Mouse (Mus musculus) limb, embryonic 14.5 days (tissue): ENCODE results near the gene Ehmt1. TPM values are rescaled to one million over a fixed set of nuclear protein-coding genes. Genes with fewer than 3 reads are reported as not detected.

Experiments used
- ATAC-seq: fragments of 200-750 bp; cut with Nextera tagmentation; 2 replicates; pipeline ENCODE4 v1.8.0; 2017; ENCODE audit warnings: low read depth, moderate number of reproducible peaks, moderate TSS enrichment; ENCODE audit not compliant: low FRiP score
- DNase-seq: peaks from one replicate; pipeline ENCODE4 v3.0.0-alpha.2; 2015; ENCODE audit warnings: low spot score
- H3K27ac ChIP-seq: fragments of 300-500 bp; sonication (generic); replicated peaks from 2 replicates; pipeline ENCODE4 v1.5.1; 2014; ENCODE audit warnings: low read depth, mild to moderate bottlenecking, low read length, moderate library complexity, mixed read lengths
- H3K27me3 ChIP-seq: fragments of 300-500 bp; sonication (generic); 2 replicates; pipeline ENCODE4 v1.6.1; 2014; ENCODE audit warnings: low read length, mixed read lengths; ENCODE audit not compliant: control insufficient read depth, insufficient read depth
- H3K36me3 ChIP-seq: fragments of 300-500 bp; sonication (generic); 2 replicates; pipeline ENCODE4 v1.6.1; 2014; ENCODE audit warnings: mild to moderate bottlenecking, low read length, moderate library complexity, mixed read lengths; ENCODE audit not compliant: control insufficient read depth, insufficient read depth
- H3K4me1 ChIP-seq: fragments of 300-500 bp; sonication (generic); 2 replicates; pipeline ENCODE4 v1.6.1; 2014; ENCODE audit warnings: antibody characterized with exemption, low read length, mixed read lengths; ENCODE audit not compliant: control insufficient read depth, insufficient read depth
- H3K4me2 ChIP-seq: fragments of 300-500 bp; sonication (generic); replicated peaks from 2 replicates; pipeline ENCODE4 v1.6.1; 2014; ENCODE audit warnings: low read depth, mild to moderate bottlenecking, low read length, moderate library complexity; ENCODE audit not compliant: severe bottlenecking
- H3K4me3 ChIP-seq: fragments of 300-500 bp; sonication (generic); replicated peaks from 2 replicates; pipeline ENCODE4 v1.5.1; 2014; ENCODE audit warnings: low read length
- H3K9ac ChIP-seq: fragments of 300-500 bp; sonication (generic); 2 replicates; pipeline ENCODE4 v1.6.1; 2014; ENCODE audit warnings: mild to moderate bottlenecking, low read depth, low read length, moderate library complexity; ENCODE audit not compliant: severe bottlenecking
- H3K9me3 ChIP-seq: fragments of 300-500 bp; sonication (generic); 2 replicates; pipeline ENCODE4 v1.6.1; 2016; ENCODE audit warnings: low read length; ENCODE audit not compliant: control insufficient read depth
- POLR2A ChIP-seq: fragments of 200-500 bp; IDR thresholded peaks from 2 replicates; pipeline ENCODE4 v1.8.0; 2012; ENCODE audit warnings: inconsistent platforms, mild to moderate bottlenecking, moderate library complexity, borderline replicate concordance; ENCODE audit not compliant: insufficient read depth, insufficient read length; ENCODE audit errors: extremely low read depth
- WGBS: fragments of 180-500 bp; shearing (Covaris S2); extraction: QIAGEN DNeasy Blood & Tissue Kit; methylation state at CpG from one replicate; pipeline ENCODE4 v1.1.7; 2014; 5-methylcytosine and 5-hydroxymethylcytosine counted together
- polyA plus RNA-seq, 2 experiments: library from polyadenylated mRNA; depleted of rRNA in 1 of 2; stranded (reverse) in 1 of 2; unstranded in 1 of 2; fragments of >200 nt; fragmentation: Nextera tagmentation in 1 of 2; extraction: Ambion mirVana in 1 of 2; gene quantifications; 2 replicates each; pipeline versions ENCODE4 v1.2.1 to v1.2.3; 2012 to 2014

Ehmt1 gene
- polyA plus RNA-seq, 2 experiments, result 74.6 to 98.3 TPM

DNA sequence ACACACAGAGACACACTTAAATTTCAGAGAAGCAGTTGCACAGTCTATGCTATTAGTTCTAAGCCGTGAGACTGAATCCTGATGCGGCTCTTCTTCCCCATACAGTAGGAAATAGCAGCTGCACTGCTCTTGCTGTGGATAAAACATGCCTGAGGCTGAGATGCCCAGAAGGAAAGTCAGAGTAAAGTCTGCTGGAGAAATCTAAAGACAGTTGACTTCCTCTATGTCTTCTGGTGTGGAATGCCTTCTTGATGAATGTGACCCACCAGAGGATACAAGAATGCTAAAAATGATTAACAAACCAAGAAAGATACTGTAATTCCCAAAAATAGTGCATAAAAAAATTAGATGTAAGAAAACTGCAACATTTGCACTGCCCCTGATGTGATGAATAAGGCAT, 20.1 kb downstream of the Ehmt1 start:
- H3K4me3 ChIP-seq, result no peak overlapping the region
- no peak for TF ChIP-seq POLR2A
- H3K36me3 ChIP-seq, result 0 out of 2 replicates have a peak, but pooled peaks cover 7% of the 10 kb centered on the region
- no peak overlapping the region for H3K27ac ChIP-seq
- no peaks in the 10 kb centered on the region for H3K4me1 ChIP-seq
- ATAC-seq (no peak), DNase-seq (no peak)
- 95% methylated on average over 2 of the region's 2 CpGs for WGBS
- H3K4me2 ChIP-seq, result no peak overlapping the region
- no peak overlapping the region for H3K9ac ChIP-seq
- no peaks in the 10 kb centered on the region for H3K9me3 ChIP-seq
- H3K27me3 ChIP-seq, result no peaks in the 10 kb centered on the region

GRCm38 (mm10) chr2:24896761-24897160, 22.7 kb downstream of the Ehmt1 start:
- H3K27ac ChIP-seq, result no peak overlapping the region
- WGBS, result 75% methylated on average over 4 of the region's 4 CpGs

DNA sequence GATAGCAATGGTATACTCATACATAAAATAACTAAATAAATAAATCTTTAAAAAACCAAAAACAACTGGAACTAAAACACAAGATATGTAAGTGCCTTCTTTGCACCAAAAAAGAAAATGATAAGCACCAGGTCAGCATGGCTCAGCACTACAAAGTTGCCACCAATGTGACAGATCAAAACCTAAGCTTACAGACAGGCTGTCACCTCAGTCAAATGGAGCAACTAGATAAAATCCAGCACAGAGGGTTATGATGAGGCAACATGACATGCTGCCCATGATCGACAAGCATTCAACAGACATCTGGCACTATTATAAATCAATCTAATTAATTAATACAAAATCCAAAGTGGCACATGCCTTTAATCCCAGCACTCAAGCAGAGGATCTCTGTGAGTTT, 25.2 kb downstream of the Ehmt1 start:
- Histone ChIP-seq H3K27me3 (no peaks in the 10 kb centered on the region), H3K9ac (no peak overlapping the region), H3K4me3 (no peak overlapping the region), H3K36me3 (0 out of 2 replicates have a peak, but pooled peaks cover 7% of the 10 kb centered on the region), H3K4me1 (no peaks in the 10 kb centered on the region), H3K9me3 (no peaks in the 10 kb centered on the region), H3K4me2 (no peak overlapping the region), H3K27ac (no peak overlapping the region)
- DNase-seq (no peak), ATAC-seq (no peak)
- no peak for TF ChIP-seq POLR2A
- 91% methylated on average over 1 of the region's 1 CpGs for WGBS

More at GRCm38 (mm10) chr2:24896761-24897160, 22.7 kb downstream of the Ehmt1 start:
- no peak overlapping the region for H3K4me2 ChIP-seq
- H3K27me3 ChIP-seq, result no peaks in the 10 kb centered on the region
- H3K36me3 ChIP-seq, result 0 out of 2 replicates have a peak, but pooled peaks cover 7% of the 10 kb centered on the region
- H3K9ac ChIP-seq, result no peak overlapping the region
- no peaks in the 10 kb centered on the region for H3K9me3 ChIP-seq
- no peaks in the 10 kb centered on the region for H3K4me1 ChIP-seq
- ATAC-seq, result no peak
- no peak overlapping the region for H3K4me3 ChIP-seq
- TF ChIP-seq POLR2A, result no peak
- no peak for DNase-seq

DNA sequence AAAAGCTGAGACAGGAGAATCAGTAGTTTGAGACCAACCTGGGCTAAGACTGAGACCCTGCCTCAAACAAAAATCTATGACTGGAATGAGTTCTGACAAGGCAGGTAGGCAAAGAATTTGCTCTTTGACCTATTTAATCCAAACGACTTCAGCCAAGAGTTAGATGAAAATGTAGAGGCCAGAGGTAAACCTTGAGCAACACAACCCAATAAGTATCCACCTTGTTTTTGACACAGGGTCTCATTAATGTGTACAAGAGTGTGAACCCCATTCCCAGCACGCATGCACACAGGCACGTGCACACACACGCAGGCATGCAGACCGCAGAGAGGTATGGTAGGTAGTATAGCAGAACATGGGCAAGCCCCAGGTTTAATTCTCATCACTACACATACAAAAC, 27.1 kb downstream of the Ehmt1 start:
- ATAC-seq (no peak), DNase-seq (no peak)
- Histone ChIP-seq H3K4me3 (no peak overlapping the region), H3K27ac (no peak overlapping the region), H3K36me3 (no peaks in the 10 kb centered on the region), H3K4me2 (no peak overlapping the region), H3K4me1 (no peaks in the 10 kb centered on the region), H3K9me3 (no peaks in the 10 kb centered on the region), H3K9ac (no peak overlapping the region), H3K27me3 (no peaks in the 10 kb centered on the region)
- WGBS, result 89% methylated on average over 5 of the region's 5 CpGs
- TF ChIP-seq POLR2A, result no peak

DNA sequence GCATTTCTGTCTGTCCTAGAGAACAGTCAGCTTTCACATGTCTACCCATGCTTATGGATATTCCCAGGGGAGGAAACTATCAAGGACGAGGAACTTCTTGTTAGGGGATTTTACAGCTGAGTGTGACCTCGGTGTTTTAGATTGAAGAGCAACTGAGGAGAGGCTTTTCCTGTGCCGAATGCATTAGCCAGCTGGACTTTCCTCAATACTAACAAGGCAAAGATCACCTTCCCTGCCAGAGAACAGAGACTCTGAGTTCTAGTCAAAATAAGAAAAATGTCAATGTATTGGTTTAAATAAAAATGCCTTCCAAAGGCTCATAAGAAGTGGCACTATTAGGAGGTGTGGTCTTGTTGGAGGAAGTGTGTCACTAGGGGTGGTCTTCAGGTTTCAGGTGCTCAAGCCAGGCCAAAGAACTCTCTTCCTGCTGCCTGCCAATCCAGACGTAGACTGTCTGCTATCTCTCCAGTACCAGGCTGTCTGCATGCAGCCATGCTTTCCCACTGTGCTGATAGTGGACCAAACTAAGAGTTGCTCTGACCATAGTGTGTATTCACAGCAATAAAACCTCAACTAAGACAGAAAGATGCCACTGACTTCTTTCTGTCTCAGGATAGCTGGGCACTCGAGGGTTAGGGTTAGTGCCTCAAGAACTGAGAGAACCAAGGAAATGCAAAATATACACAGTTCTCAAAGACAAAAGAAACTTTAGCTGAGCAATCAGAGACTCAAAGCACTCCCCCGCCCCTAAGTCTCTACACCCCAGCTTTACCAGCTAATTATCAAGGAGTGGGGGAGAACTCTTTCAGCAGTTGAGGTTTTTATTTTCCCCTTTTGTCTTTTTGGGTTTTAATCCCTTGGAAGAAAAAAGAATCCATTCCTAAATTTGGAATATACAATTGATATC, 28.6 kb downstream of the Ehmt1 start:
- H3K4me2 ChIP-seq, result no peak overlapping the region
- 71% methylated on average over 6 of the region's 6 CpGs for WGBS
- H3K9me3 ChIP-seq, result no peaks in the 10 kb centered on the region
- no peak for TF ChIP-seq POLR2A
- H3K27me3 ChIP-seq, result no peaks in the 10 kb centered on the region
- no peak for DNase-seq
- H3K27ac ChIP-seq, result no peak overlapping the region
- no peak overlapping the region for H3K4me3 ChIP-seq
- no peak for ATAC-seq
- no peak overlapping the region for H3K9ac ChIP-seq
- H3K36me3 ChIP-seq, result peaks cover 12% of the 10 kb centered on the region
- H3K4me1 ChIP-seq, result no peaks in the 10 kb centered on the region
